Mouse (Mus musculus) hindbrain, embryonic 13.5 days (tissue): ENCODE data around the gene Hpse2. TPM values are rescaled to one million over a fixed set of nuclear protein-coding genes. Genes with fewer than 3 reads are reported as not detected.

Source experiments
- ATAC-seq: fragments of 200-750 bp; cut with Nextera tagmentation; 2 replicates; pipeline ENCODE4 v1.8.0; 2017; ENCODE audit warnings: moderate TSS enrichment; ENCODE audit not compliant: low FRiP score
- H3K27ac ChIP-seq: fragments of 300-500 bp; sonication (generic); 2 replicates; pipeline ENCODE4 v1.5.1; 2015; ENCODE audit warnings: inconsistent platforms, mild to moderate bottlenecking, moderate library complexity
- H3K27me3 ChIP-seq: fragments of 300-500 bp; sonication (generic); 2 replicates; pipeline ENCODE4 v1.6.1; 2015; ENCODE audit warnings: mild to moderate bottlenecking, inconsistent platforms
- H3K36me3 ChIP-seq: fragments of 300-500 bp; sonication (generic); 2 replicates; pipeline ENCODE4 v1.6.1; 2015; ENCODE audit warnings: mild to moderate bottlenecking, inconsistent platforms
- H3K4me1 ChIP-seq: fragments of 300-500 bp; sonication (generic); replicated peaks from 2 replicates; pipeline ENCODE4 v1.6.1; 2015; ENCODE audit warnings: inconsistent platforms
- H3K4me2 ChIP-seq: fragments of 300-500 bp; sonication (generic); 2 replicates; pipeline ENCODE4 v1.6.1; 2015; ENCODE audit warnings: inconsistent platforms, mild to moderate bottlenecking, moderate library complexity
- H3K4me3 ChIP-seq: fragments of 300-500 bp; sonication (generic); 2 replicates; pipeline ENCODE4 v1.5.1; 2015; ENCODE audit warnings: mild to moderate bottlenecking, inconsistent platforms
- H3K9ac ChIP-seq: fragments of 300-500 bp; sonication (generic); 2 replicates; pipeline ENCODE4 v1.6.1; 2015; ENCODE audit warnings: mild to moderate bottlenecking, inconsistent platforms
- H3K9me3 ChIP-seq: fragments of 300-500 bp; sonication (generic); 2 replicates; pipeline ENCODE4 v1.6.1; 2016; ENCODE audit warnings: inconsistent platforms
- WGBS: fragments of 180-500 bp; shearing (Covaris S2); methylation state at CpG from one replicate; pipeline ENCODE4 v1.1.7; 2015; 5-methylcytosine and 5-hydroxymethylcytosine counted together
- polyA plus RNA-seq: library from polyadenylated mRNA; unstranded; fragments of >200 nt; fragmentation: Nextera tagmentation; extraction: Ambion mirVana; gene quantifications from 2 replicates; pipeline ENCODE4 v1.2.1, GENCODE M21; 2015

The Hpse2 gene
- 0.05 and 0.22 TPM in 2 replicates for polyA plus RNA-seq

GRCm38 (mm10) chr19:43388017-43388904 lies at the start of gene Hpse2:
Gene Hpse2, minus strand, starts transcription at chr19:43388355.
- peak within 1 kb of the TSS; percentile 14; the same call in 1 of the 2 replicates for H3K4me3 ChIP-seq

GRCm38 (mm10) chr19:43427446-43428224 lies 39.5 kb upstream of the Hpse2 start:
- no peak overlapping the region for H3K4me3 ChIP-seq
- 0 out of 2 replicates have a peak, but pooled peaks cover 4% of the 10 kb centered on the region for H3K27me3 ChIP-seq
- H3K4me1 ChIP-seq: no peaks in the 10 kb centered on the region
- no peak for ATAC-seq
- WGBS: 89% methylated on average over 24 of the region's 24 CpGs
- H3K9ac ChIP-seq: no peak overlapping the region
- H3K4me2 ChIP-seq: no peak overlapping the region
- H3K9me3 ChIP-seq: 0 out of 2 replicates have a peak, but pooled peaks cover 4% of the 10 kb centered on the region
- no peak overlapping the region for H3K27ac ChIP-seq
- H3K36me3 ChIP-seq: no peaks in the 10 kb centered on the region

More at GRCm38 (mm10) chr19:43388017-43388904, at the start of gene Hpse2:
- Histone ChIP-seq H3K9ac (no peak within 1 kb of the TSS), H3K36me3 (no peaks in the 10 kb centered on the region), H3K4me1 (peaks cover 32% of the 10 kb centered on the region), H3K4me2 (peak within 1 kb of the TSS; percentile 43), H3K9me3 (no peaks in the 10 kb centered on the region), H3K27ac (no peak within 1 kb of the TSS), H3K27me3 (peaks cover 78% of the 10 kb centered on the region)
- no peak for ATAC-seq
- under 1% methylated on average over 18 of the region's 18 CpGs for WGBS

GRCm38 (mm10) chr19:43424082-43424481 lies 35.9 kb upstream of the Hpse2 start:
- ATAC-seq: no peak
- no peaks in the 10 kb centered on the region for H3K36me3 ChIP-seq
- H3K4me2 ChIP-seq: no peak overlapping the region
- no peak overlapping the region for H3K4me3 ChIP-seq
- 0 out of 2 replicates have a peak, but pooled peaks cover 4% of the 10 kb centered on the region for H3K27me3 ChIP-seq
- H3K9me3 ChIP-seq: 0 out of 2 replicates have a peak, but pooled peaks cover 4% of the 10 kb centered on the region
- WGBS: 70% methylated on average over 2 of the region's 2 CpGs
- no peak overlapping the region for H3K9ac ChIP-seq
- H3K27ac ChIP-seq: no peak overlapping the region
- H3K4me1 ChIP-seq: no peaks in the 10 kb centered on the region

- ATAC-seq: no peak
- Histone ChIP-seq H3K9me3 (no peaks in the 10 kb centered on the region), H3K4me3 (no peak overlapping the region), H3K4me1 (no peaks in the 10 kb centered on the region), H3K9ac (no peak overlapping the region), H3K27me3 (no peaks in the 10 kb centered on the region), H3K27ac (no peak overlapping the region), H3K36me3 (no peaks in the 10 kb centered on the region), H3K4me2 (no peak overlapping the region)
- 86% methylated on average over 3 of the region's 3 CpGs for WGBS
These were observed 32.4 kb upstream of the Hpse2 start for GRCm38 (mm10) chr19:43420506-43420905.

GRCm38 (mm10) chr19:43415565-43415964 lies 27.4 kb upstream of the Hpse2 start:
- no peak overlapping the region for H3K27ac ChIP-seq
- no peaks in the 10 kb centered on the region for H3K27me3 ChIP-seq
- H3K9ac ChIP-seq: no peak overlapping the region
- no peak overlapping the region for H3K4me3 ChIP-seq
- H3K4me1 ChIP-seq: no peaks in the 10 kb centered on the region
- H3K4me2 ChIP-seq: no peak overlapping the region
- H3K9me3 ChIP-seq: no peaks in the 10 kb centered on the region
- no peak for ATAC-seq
- WGBS: 63% methylated on average over 2 of the region's 2 CpGs
- no peaks in the 10 kb centered on the region for H3K36me3 ChIP-seq

GRCm38 (mm10) chr19:43407181-43407580 lies 19.0 kb upstream of the Hpse2 start:
- Histone ChIP-seq H3K4me1 (no peaks in the 10 kb centered on the region), H3K4me3 (no peak overlapping the region), H3K9ac (no peak overlapping the region), H3K9me3 (no peaks in the 10 kb centered on the region), H3K27ac (no peak overlapping the region), H3K27me3 (no peaks in the 10 kb centered on the region), H3K36me3 (no peaks in the 10 kb centered on the region), H3K4me2 (no peak overlapping the region)
- ATAC-seq: no peak
- 28% methylated on average over 1 of the region's 1 CpGs for WGBS

- ATAC-seq: no peak
- WGBS: 6% methylated on average over 4 of the region's 4 CpGs
- no peak overlapping the region for H3K27ac ChIP-seq
These were observed 8.2 kb upstream of the Hpse2 start for GRCm38 (mm10) chr19:43396327-43396726.

GRCm38 (mm10) chr19:43387071-43387770 lies 934 bp downstream of the Hpse2 start:
- peaks cover 32% of the 10 kb centered on the region for H3K4me1 ChIP-seq
- H3K4me2 ChIP-seq: no peak overlapping the region
- H3K9me3 ChIP-seq: no peaks in the 10 kb centered on the region
- 1% methylated on average over 14 of the region's 14 CpGs for WGBS
- no peaks in the 10 kb centered on the region for H3K36me3 ChIP-seq
- H3K9ac ChIP-seq: no peak overlapping the region
- peak overlapping the region; percentile 34; the same call in 1 of the 2 replicates for H3K4me3 ChIP-seq
- ATAC-seq: no peak
- H3K27me3 ChIP-seq: peaks cover 89% of the 10 kb centered on the region
- H3K27ac ChIP-seq: no peak overlapping the region

More at GRCm38 (mm10) chr19:43396327-43396726, 8.2 kb upstream of the Hpse2 start:
- no peaks in the 10 kb centered on the region for H3K36me3 ChIP-seq
- no peaks in the 10 kb centered on the region for H3K4me1 ChIP-seq
- H3K4me3 ChIP-seq: no peak overlapping the region
- H3K9me3 ChIP-seq: no peaks in the 10 kb centered on the region
- peaks cover 18% of the 10 kb centered on the region; the same call in 1 of the 2 replicates for H3K27me3 ChIP-seq
- H3K9ac ChIP-seq: no peak overlapping the region
- H3K4me2 ChIP-seq: no peak overlapping the region

- peaks cover 84% of the 10 kb centered on the region for H3K27me3 ChIP-seq
- no peaks in the 10 kb centered on the region for H3K9me3 ChIP-seq
- peaks cover 32% of the 10 kb centered on the region for H3K4me1 ChIP-seq
- under 1% methylated on average over 48 of the region's 48 CpGs for WGBS
- 0 out of 2 replicates have a peak overlapping the region, but pooled peaks have one; percentile 3 for H3K9ac ChIP-seq
- no peak for ATAC-seq
- peak overlapping the region; percentile 34 for H3K4me3 ChIP-seq
- no peak overlapping the region for H3K27ac ChIP-seq
- H3K4me2 ChIP-seq: peak overlapping the region; percentile 54
- no peaks in the 10 kb centered on the region for H3K36me3 ChIP-seq
These were observed 1.9 kb downstream of the Hpse2 start for GRCm38 (mm10) chr19:43386041-43386952.

GRCm38 (mm10) chr19:43385451-43385850 lies 2.7 kb downstream of the Hpse2 start:
- WGBS: 2% methylated on average over 13 of the region's 13 CpGs
- Histone ChIP-seq H3K27ac (no peak overlapping the region), H3K4me3 (peak overlapping the region; percentile 34), H3K4me2 (peak overlapping the region; percentile 54), H3K27me3 (peaks cover 79% of the 10 kb centered on the region), H3K4me1 (peaks cover 32% of the 10 kb centered on the region), H3K9me3 (no peaks in the 10 kb centered on the region), H3K9ac (no peak overlapping the region), H3K36me3 (no peaks in the 10 kb centered on the region)
- no peak for ATAC-seq

- ATAC-seq: no peak
- peak overlapping the region; percentile 54 for H3K4me2 ChIP-seq
- H3K27me3 ChIP-seq: peaks cover 78% of the 10 kb centered on the region
- H3K27ac ChIP-seq: no peak overlapping the region
- H3K4me3 ChIP-seq: peak overlapping the region; percentile 34
- H3K4me1 ChIP-seq: peaks cover 32% of the 10 kb centered on the region
- no peaks in the 10 kb centered on the region for H3K36me3 ChIP-seq
- no peaks in the 10 kb centered on the region for H3K9me3 ChIP-seq
- no peak overlapping the region for H3K9ac ChIP-seq
- 0% methylated on average over 25 of the region's 25 CpGs for WGBS
These were observed 3.1 kb downstream of the Hpse2 start for GRCm38 (mm10) chr19:43384978-43385431.
